Mouse (Mus musculus) stomach, postnatal 0 days (tissue): Measurements from ENCODE around the gene Haus7. TPM values are rescaled to one million over a fixed set of nuclear protein-coding genes. Genes with fewer than 3 reads are reported as not detected.

Source experiments
- ATAC-seq: fragments of 200-750 bp; cut with Nextera tagmentation; 2 replicates; pipeline ENCODE4 v1.8.0; 2017; ENCODE audit not compliant: low FRiP score, low TSS enrichment
- DNase-seq: peaks from one replicate; pipeline ENCODE4 v3.0.0-alpha.2; 2016; ENCODE audit warnings: low spot score
- H3K27ac ChIP-seq: fragments of 300-500 bp; sonication (generic); replicated peaks from 2 replicates; pipeline ENCODE4 v1.5.1; 2014; ENCODE audit warnings: mild to moderate bottlenecking, control low read depth
- H3K27me3 ChIP-seq: fragments of 300-500 bp; sonication (generic); 2 replicates; pipeline ENCODE4 v1.6.1; 2014; ENCODE audit warnings: low read length; ENCODE audit not compliant: control insufficient read depth, insufficient read depth
- H3K36me3 ChIP-seq: fragments of 300-500 bp; sonication (generic); 2 replicates; pipeline ENCODE4 v1.6.1; 2014; ENCODE audit warnings: low read length, mixed read lengths; ENCODE audit not compliant: control insufficient read depth, insufficient read depth
- H3K4me1 ChIP-seq: fragments of 300-500 bp; sonication (generic); replicated peaks from 2 replicates; pipeline ENCODE4 v1.6.1; 2014; ENCODE audit warnings: antibody characterized with exemption; ENCODE audit not compliant: control insufficient read depth, insufficient read depth
- H3K4me2 ChIP-seq: fragments of 300-500 bp; sonication (generic); replicated peaks from 2 replicates; pipeline ENCODE4 v1.6.1; 2014; ENCODE audit warnings: low read depth, mild to moderate bottlenecking, control low read depth, moderate library complexity
- H3K4me3 ChIP-seq: fragments of 300-500 bp; sonication (generic); 2 replicates; pipeline ENCODE4 v1.5.1; 2014; ENCODE audit warnings: low read depth, low read length, control low read depth
- H3K9ac ChIP-seq: fragments of 300-500 bp; sonication (generic); 2 replicates; pipeline ENCODE4 v1.6.1; 2014; ENCODE audit warnings: mild to moderate bottlenecking, low read length, control low read depth, mixed read lengths
- H3K9me3 ChIP-seq: fragments of 300-500 bp; sonication (generic); 2 replicates; pipeline ENCODE4 v1.6.1; 2016; ENCODE audit warnings: low read length; ENCODE audit not compliant: control insufficient read depth
- CTCF ChIP-seq: IDR thresholded peaks from 2 replicates; pipeline ENCODE4 v1.5.1; 2016; ENCODE audit warnings: antibody characterized with exemption, low read depth, mild to moderate bottlenecking, moderate library complexity
- EP300 ChIP-seq: optimal IDR thresholded peaks from 2 replicates; pipeline ENCODE3; 2016; ENCODE audit warnings: antibody characterized with exemption
- WGBS: fragments of 180-500 bp; shearing (Covaris S2); extraction: QIAGEN DNeasy Blood & Tissue Kit; methylation state at CpG from one replicate; pipeline ENCODE4 v1.1.7; 2014; 5-methylcytosine and 5-hydroxymethylcytosine counted together
- polyA plus RNA-seq: library from polyadenylated mRNA; unstranded; fragments of >200 nt; fragmentation: Nextera tagmentation; extraction: Ambion mirVana; gene quantifications from 2 replicates; pipeline ENCODE4 v1.2.1, GENCODE M21; 2015

The Haus7 gene
- polyA plus RNA-seq, 1 experiment from 2014 or later, result 35.7 TPM

- ATAC-seq (no peak), DNase-seq (no peak)
- no peak overlapping the region for H3K9ac ChIP-seq
- no peaks in the 10 kb centered on the region for H3K27me3 ChIP-seq
- no peak overlapping the region for H3K4me2 ChIP-seq
- H3K36me3 ChIP-seq, result no peaks in the 10 kb centered on the region
- 34% methylated on average over 2 of the region's 2 CpGs for WGBS
- no peak overlapping the region for H3K4me3 ChIP-seq
- H3K4me1 ChIP-seq, result no peaks in the 10 kb centered on the region
- TF ChIP-seq CTCF (no peak), EP300 (no peak)
- H3K27ac ChIP-seq, result peak overlapping the region; percentile 70
- no peaks in the 10 kb centered on the region for H3K9me3 ChIP-seq
Observed at GRCm38 (mm10) chrX:73480334-73480733, 21.5 kb upstream of the Haus7 start.

- no peak for DNase-seq
Observed at GRCm38 (mm10) chrX:73479656-73480055, 20.8 kb upstream of the Haus7 start.

DNA sequence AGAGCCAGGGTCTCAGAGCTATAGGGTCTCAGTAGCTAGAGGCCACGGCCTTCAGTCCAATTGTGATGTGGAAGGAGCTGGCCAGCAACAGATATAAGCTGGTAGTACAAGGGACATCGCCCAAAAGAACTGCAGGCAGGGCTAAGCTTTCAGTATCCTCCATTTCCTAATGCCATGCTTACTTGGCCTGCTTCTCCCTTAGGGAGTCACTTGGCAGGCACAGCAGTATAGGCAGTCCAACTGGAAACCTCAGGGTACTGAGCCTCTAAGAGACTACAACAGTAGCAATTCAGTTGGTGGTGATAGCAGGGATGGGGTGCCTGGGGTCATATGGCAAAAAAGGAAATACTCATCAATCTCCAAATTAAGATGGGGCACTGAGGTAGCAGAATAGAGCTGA, 18.7 kb upstream of the Haus7 start:
- H3K36me3 ChIP-seq, result no peaks in the 10 kb centered on the region
- H3K27ac ChIP-seq, result no peak overlapping the region
- no peak for ATAC-seq
- TF ChIP-seq EP300 (no peak), CTCF (no peak)
- no peak overlapping the region for H3K4me3 ChIP-seq
- H3K9me3 ChIP-seq, result no peaks in the 10 kb centered on the region
- no peak for DNase-seq
- H3K9ac ChIP-seq, result no peak overlapping the region
- no peaks in the 10 kb centered on the region for H3K4me1 ChIP-seq
- no peak overlapping the region for H3K4me2 ChIP-seq
- H3K27me3 ChIP-seq, result no peaks in the 10 kb centered on the region
- 90% methylated on average over 2 of the region's 2 CpGs for WGBS

More at GRCm38 (mm10) chrX:73479656-73480055, 20.8 kb upstream of the Haus7 start:
- Histone ChIP-seq H3K27me3 (no peaks in the 10 kb centered on the region), H3K9ac (no peak overlapping the region), H3K4me3 (no peak overlapping the region), H3K36me3 (no peaks in the 10 kb centered on the region), H3K4me2 (no peak overlapping the region), H3K9me3 (no peaks in the 10 kb centered on the region), H3K4me1 (no peaks in the 10 kb centered on the region), H3K27ac (peak overlapping the region; percentile 70; the same call in 1 of the 2 replicates)
- TF ChIP-seq CTCF (no peak), EP300 (no peak)
- no peak for ATAC-seq

DNA sequence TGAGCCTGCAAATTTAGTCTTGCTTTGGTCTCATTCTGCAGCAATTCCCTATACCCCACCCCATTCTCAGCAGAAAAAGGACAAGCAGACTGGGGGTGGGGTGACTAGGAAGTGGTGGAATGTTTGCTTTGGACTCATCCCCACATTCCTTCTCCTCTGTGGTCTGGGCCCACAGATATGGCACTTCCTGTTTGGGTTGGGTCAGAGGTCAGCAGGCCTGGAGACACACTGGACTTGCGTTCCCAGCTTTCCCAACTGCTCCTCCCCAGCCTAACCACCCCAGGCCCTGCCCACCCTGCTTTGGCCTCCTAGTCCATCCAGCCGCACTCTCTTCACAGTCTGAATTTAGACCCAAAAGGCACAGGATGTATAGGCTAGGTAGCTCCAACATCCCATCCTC, 17.8 kb upstream of the Haus7 start:
- Histone ChIP-seq H3K4me1 (no peaks in the 10 kb centered on the region), H3K9me3 (no peaks in the 10 kb centered on the region), H3K4me2 (no peak overlapping the region), H3K4me3 (no peak overlapping the region), H3K36me3 (no peaks in the 10 kb centered on the region), H3K27ac (peak overlapping the region; percentile 58), H3K27me3 (no peaks in the 10 kb centered on the region), H3K9ac (no peak overlapping the region)
- peak; percentile 53; the same call in 1 of the 2 replicates for ATAC-seq
- no peak for DNase-seq
- whole genome bisulfite sequencing, result 30% methylated on average over 2 of the region's 2 CpGs
- no peak for TF ChIP-seq EP300
- no peak for TF ChIP-seq CTCF

- Histone ChIP-seq H3K4me2 (no peak overlapping the region), H3K9me3 (no peaks in the 10 kb centered on the region), H3K36me3 (no peaks in the 10 kb centered on the region), H3K27me3 (no peaks in the 10 kb centered on the region), H3K4me1 (no peaks in the 10 kb centered on the region), H3K4me3 (no peak overlapping the region), H3K27ac (peak overlapping the region; percentile 58), H3K9ac (no peak overlapping the region)
- no peak for DNase-seq
- WGBS, result 95% methylated on average over 1 of the region's 1 CpGs
- TF ChIP-seq EP300 (no peak), CTCF (no peak)
- no peak for ATAC-seq
Observed at GRCm38 (mm10) chrX:73475658-73476256, 16.9 kb upstream of the Haus7 start.

- no peaks in the 10 kb centered on the region for H3K4me1 ChIP-seq
- 42% methylated on average over 12 of the region's 12 CpGs for WGBS
- H3K9me3 ChIP-seq, result no peaks in the 10 kb centered on the region
- peak; percentile 70; the same call in 1 of the 2 replicates for ATAC-seq
- H3K27me3 ChIP-seq, result no peaks in the 10 kb centered on the region
- H3K9ac ChIP-seq, result no peak overlapping the region
- DNase-seq, result peak; percentile 29
- H3K4me2 ChIP-seq, result no peak overlapping the region
- peak overlapping the region; percentile 56 for H3K27ac ChIP-seq
- no peak overlapping the region for H3K4me3 ChIP-seq
- no peaks in the 10 kb centered on the region for H3K36me3 ChIP-seq
- no peak; the same call in 1 of the 2 replicates for TF ChIP-seq CTCF
Observed at GRCm38 (mm10) chrX:73474340-73475165, 15.7 kb upstream of the Haus7 start.
